Mouse (Mus musculus) liver, embryonic 11.5 days (tissue): ENCODE measurements around the gene Togaram1. TPM values are rescaled to one million over a fixed set of nuclear protein-coding genes. Genes with fewer than 3 reads are reported as not detected.
A peak's percentile ranks its signal among the peaks of the same experiment; 100 is the strongest.

Experiments
- ATAC-seq: fragments of 200-750 bp; cut with Nextera tagmentation; replicated peaks from 2 replicates; pipeline ENCODE4 v1.8.0; 2017; ENCODE audit warnings: moderate number of reproducible peaks, mild to moderate bottlenecking, moderate TSS enrichment, moderate library complexity; ENCODE audit not compliant: low FRiP score
- DNase-seq: peaks from one replicate; pipeline ENCODE4 v3.0.0-alpha.2; 2017; ENCODE audit warnings: low spot score
- H3K27ac ChIP-seq: fragments of 300-500 bp; sonication (generic); 2 replicates; pipeline ENCODE4 v1.5.1; 2014; ENCODE audit warnings: mild to moderate bottlenecking, low read depth, low read length, control low read depth
- H3K27me3 ChIP-seq: fragments of 300-500 bp; sonication (generic); replicated peaks from 2 replicates; pipeline ENCODE4 v1.6.1; 2014; ENCODE audit warnings: low read length, mixed read lengths; ENCODE audit not compliant: control insufficient read depth, insufficient read depth
- H3K36me3 ChIP-seq: fragments of 300-500 bp; sonication (generic); 2 replicates; pipeline ENCODE4 v1.6.1; 2014; ENCODE audit warnings: mild to moderate bottlenecking, low read length, moderate library complexity, mixed read lengths; ENCODE audit not compliant: control insufficient read depth, insufficient read depth
- H3K4me1 ChIP-seq: fragments of 300-500 bp; sonication (generic); replicated peaks from 2 replicates; pipeline ENCODE4 v1.6.1; 2014; ENCODE audit warnings: low read length, mixed read lengths; ENCODE audit not compliant: control insufficient read depth, insufficient read depth
- H3K4me2 ChIP-seq: fragments of 300-500 bp; sonication (generic); 2 replicates; pipeline ENCODE4 v1.6.1; 2014; ENCODE audit warnings: mild to moderate bottlenecking, control low read depth, moderate library complexity
- H3K4me3 ChIP-seq: fragments of 300-500 bp; sonication (generic); 2 replicates; pipeline ENCODE4 v1.5.1; 2014; ENCODE audit warnings: low read depth, low read length, control low read depth
- H3K9ac ChIP-seq: fragments of 300-500 bp; sonication (generic); 2 replicates; pipeline ENCODE4 v1.6.1; 2014; ENCODE audit warnings: low read depth, low read length, control low read depth
- H3K9me3 ChIP-seq: fragments of 300-500 bp; sonication (generic); 2 replicates; pipeline ENCODE4 v1.6.1; 2016; ENCODE audit warnings: low read length, inconsistent platforms, mixed read lengths; ENCODE audit not compliant: control insufficient read depth
- WGBS: fragments of 180-500 bp; shearing (Covaris S2); extraction: QIAGEN DNeasy Blood & Tissue Kit; methylation state at CpG from one replicate; pipeline ENCODE4 v1.1.7; 2014; 5-methylcytosine and 5-hydroxymethylcytosine counted together
- polyA plus RNA-seq: library from polyadenylated mRNA; unstranded; fragments of >200 nt; fragmentation: Nextera tagmentation; extraction: Ambion mirVana; gene quantifications from 2 replicates; pipeline ENCODE4 v1.2.1, GENCODE M21; 2014

Togaram1 gene
- polyA plus RNA-seq, 1 experiment from 2014 or later: 24.7 TPM

- ATAC-seq: no peak
- no peak overlapping the region for H3K27ac ChIP-seq
These were observed 1.9 kb downstream of the Togaram1 start for GRCm38 (mm10) chr12:64967470-64967869.

GRCm38 (mm10) chr12:64968067-64968466 is 2.5 kb downstream of the Togaram1 start:
- DNase-seq: no peak
- 6% methylated on average over 2 of the region's 2 CpGs for WGBS
- no peaks in the 10 kb centered on the region for H3K9me3 ChIP-seq
- H3K4me1 ChIP-seq: peaks cover 19% of the 10 kb centered on the region
- no peak for ATAC-seq
- H3K4me2 ChIP-seq: peak overlapping the region; percentile 99
- no peaks in the 10 kb centered on the region for H3K27me3 ChIP-seq
- peak overlapping the region; percentile 92 for H3K9ac ChIP-seq
- no peaks in the 10 kb centered on the region for H3K36me3 ChIP-seq
- no peak overlapping the region for H3K27ac ChIP-seq
- peak overlapping the region; percentile 94 for H3K4me3 ChIP-seq

More at GRCm38 (mm10) chr12:64967470-64967869, 1.9 kb downstream of the Togaram1 start:
- peak overlapping the region; percentile 99 for H3K4me2 ChIP-seq
- WGBS: under 1% methylated on average over 9 of the region's 9 CpGs
- no peaks in the 10 kb centered on the region for H3K36me3 ChIP-seq
- peak overlapping the region; percentile 92 for H3K9ac ChIP-seq
- peak overlapping the region; percentile 94 for H3K4me3 ChIP-seq
- peaks cover 19% of the 10 kb centered on the region for H3K4me1 ChIP-seq
- no peaks in the 10 kb centered on the region for H3K27me3 ChIP-seq
- H3K9me3 ChIP-seq: no peaks in the 10 kb centered on the region
- peak; percentile 37 for DNase-seq

- no peak for DNase-seq
- Histone ChIP-seq H3K4me1 (peaks cover 19% of the 10 kb centered on the region), H3K4me2 (peak overlapping the region; percentile 37), H3K27me3 (no peaks in the 10 kb centered on the region), H3K36me3 (no peaks in the 10 kb centered on the region), H3K4me3 (no peak overlapping the region), H3K27ac (no peak overlapping the region), H3K9ac (no peak overlapping the region), H3K9me3 (no peaks in the 10 kb centered on the region)
- no peak for ATAC-seq
These were observed 5.8 kb downstream of the Togaram1 start for GRCm38 (mm10) chr12:64971399-64971798.

GRCm38 (mm10) chr12:64972063-64972462 is 6.5 kb downstream of the Togaram1 start:
- Histone ChIP-seq H3K4me3 (no peak overlapping the region), H3K36me3 (peaks cover 3% of the 10 kb centered on the region; the same call in 1 of the 2 replicates), H3K4me1 (peaks cover 19% of the 10 kb centered on the region), H3K9me3 (no peaks in the 10 kb centered on the region), H3K27ac (no peak overlapping the region), H3K27me3 (no peaks in the 10 kb centered on the region), H3K4me2 (0 out of 2 replicates have a peak overlapping the region, but pooled peaks have one; percentile 30), H3K9ac (no peak overlapping the region)
- ATAC-seq (no peak), DNase-seq (no peak)
- whole genome bisulfite sequencing: 64% methylated on average over 6 of the region's 6 CpGs

GRCm38 (mm10) chr12:64975558-64975957 is 10.0 kb downstream of the Togaram1 start:
- no peak for DNase-seq
- H3K4me2 ChIP-seq: peak overlapping the region; percentile 5; the same call in 1 of the 2 replicates
- H3K27me3 ChIP-seq: no peaks in the 10 kb centered on the region
- no peak overlapping the region for H3K9ac ChIP-seq
- 42% methylated on average over 6 of the region's 6 CpGs for WGBS
- H3K4me1 ChIP-seq: peaks cover 15% of the 10 kb centered on the region; the same call in 1 of the 2 replicates
- peak; percentile 41; the same call in 1 of the 2 replicates for ATAC-seq
- peaks cover 12% of the 10 kb centered on the region for H3K36me3 ChIP-seq
- H3K4me3 ChIP-seq: no peak overlapping the region
- H3K9me3 ChIP-seq: no peaks in the 10 kb centered on the region
- no peak overlapping the region for H3K27ac ChIP-seq

GRCm38 (mm10) chr12:64976191-64976590 is 10.6 kb downstream of the Togaram1 start:
- Histone ChIP-seq H3K4me3 (no peak overlapping the region), H3K4me2 (no peak overlapping the region), H3K36me3 (peaks cover 13% of the 10 kb centered on the region), H3K9ac (no peak overlapping the region), H3K27me3 (no peaks in the 10 kb centered on the region), H3K9me3 (no peaks in the 10 kb centered on the region), H3K27ac (no peak overlapping the region), H3K4me1 (peaks cover 9% of the 10 kb centered on the region; the same call in 1 of the 2 replicates)
- DNase-seq (no peak), ATAC-seq (no peak)
- WGBS: 44% methylated on average over 1 of the region's 1 CpGs

GRCm38 (mm10) chr12:64977518-64977917 is 11.9 kb downstream of the Togaram1 start:
- no peak overlapping the region for H3K4me3 ChIP-seq

GRCm38 (mm10) chr12:65007725-65008124 is 42.1 kb downstream of the Togaram1 start:
- H3K4me2 ChIP-seq: no peak overlapping the region
- no peak for ATAC-seq
- H3K27ac ChIP-seq: no peak overlapping the region
- DNase-seq: no peak
- 84% methylated on average over 3 of the region's 3 CpGs for WGBS
- no peaks in the 10 kb centered on the region for H3K4me1 ChIP-seq
- H3K27me3 ChIP-seq: no peaks in the 10 kb centered on the region
- H3K9me3 ChIP-seq: no peaks in the 10 kb centered on the region
- H3K36me3 ChIP-seq: peaks cover 24% of the 10 kb centered on the region
- no peak overlapping the region for H3K9ac ChIP-seq
- H3K4me3 ChIP-seq: no peak overlapping the region

More at GRCm38 (mm10) chr12:64977518-64977917, 11.9 kb downstream of the Togaram1 start:
- Histone ChIP-seq H3K9ac (no peak overlapping the region), H3K27me3 (no peaks in the 10 kb centered on the region), H3K9me3 (no peaks in the 10 kb centered on the region), H3K4me2 (no peak overlapping the region), H3K36me3 (peaks cover 13% of the 10 kb centered on the region), H3K4me1 (peaks cover 8% of the 10 kb centered on the region; the same call in 1 of the 2 replicates), H3K27ac (no peak overlapping the region)
- 83% methylated on average over 1 of the region's 1 CpGs for WGBS
- ATAC-seq: no peak
- DNase-seq: no peak

- 98% methylated on average over 6 of the region's 6 CpGs for WGBS
- Histone ChIP-seq H3K9ac (no peak overlapping the region), H3K27ac (no peak overlapping the region), H3K4me1 (no peaks in the 10 kb centered on the region), H3K4me3 (no peak overlapping the region), H3K27me3 (no peaks in the 10 kb centered on the region), H3K9me3 (no peaks in the 10 kb centered on the region), H3K4me2 (no peak overlapping the region), H3K36me3 (no peaks in the 10 kb centered on the region)
- no peak for DNase-seq
- ATAC-seq: no peak
These were observed 57.2 kb downstream of the Togaram1 start for GRCm38 (mm10) chr12:65022842-65023241.
